In genomic region chr9:68769638-68770037, GRCm38 (mm10) we compare ENCODE assay signal across 25 mouse cellular contexts.
A peak's percentile ranks its signal among the peaks of the same experiment; 100 is the strongest.
DNase-seq lines count a peak whose midpoint lies in the region; ATAC-seq and TF ChIP-seq lines count a peak whose summit lies in the region.
"Had no signal": no experiment of that assay in that cellular context is flagged by ENCODE, and none has a peak within 500 bp of the region (broad histone marks: within the 10 kb centered on the region; RNA-seq: fewer than 3 reads in every experiment).

No protein-coding gene starts in this region.

- no peaks in the 10 kb centered on the region for H3K36me3 ChIP-seq in lung, embryonic 14.5 days (ENCODE audit: insufficient read depth)
- H3K36me3 ChIP-seq in stomach, postnatal 0 days (ENCODE audit: control insufficient read depth, insufficient read depth, low read length) = no peaks in the 10 kb centered on the region
- H3K36me3 ChIP-seq: embryonic facial prominence, embryonic 12.5 days; forebrain, embryonic 12.5 days; forebrain, embryonic 15.5 days; G1E; hindbrain, embryonic 12.5 days; hindbrain, embryonic 15.5 days had no signal

- TF ChIP-seq POLR2A in lung, adult 2 months (IDR thresholded peaks at IDR 0.05; ENCODE audit: borderline replicate concordance, extremely low read depth, low read depth, low read length) = no peak
- TF ChIP-seq POLR2A in brain, embryonic 14.5 days (IDR thresholded peaks at IDR 0.05; ENCODE audit: borderline replicate concordance, extremely low read depth, insufficient read depth, insufficient read length, poor library complexity, severe bottlenecking) = no peak

- no peaks in the 10 kb centered on the region for H3K4me1 ChIP-seq in lung, embryonic 14.5 days (ENCODE audit: insufficient read depth)
- H3K4me1 ChIP-seq in lung, adult 2 months (ENCODE audit: control insufficient read depth, insufficient read depth, low read length) = no peaks in the 10 kb centered on the region; the same call in 1 of the 2 replicates
- no peaks in the 10 kb centered on the region for H3K4me1 ChIP-seq in stomach, postnatal 0 days (replicated peaks; ENCODE audit: control insufficient read depth, insufficient read depth)
- H3K4me1 ChIP-seq: forebrain, embryonic 12.5 days; forebrain, embryonic 15.5 days had no signal

- peak overlapping the region; percentile 50 for H3K4me3 ChIP-seq in gastrocnemius, adult 2 months
- no peak overlapping the region for H3K4me3 ChIP-seq in lung, embryonic 14.5 days (ENCODE audit: low read depth, low read length)
- no peak overlapping the region for H3K4me3 ChIP-seq in lung, adult 2 months (replicated peaks; ENCODE audit: extremely low read depth, low read depth, low read length)
- no peak overlapping the region for H3K4me3 ChIP-seq in stomach, postnatal 0 days (ENCODE audit: low read depth, low read length)
- H3K4me3 ChIP-seq: embryonic facial prominence, embryonic 12.5 days; erythroblast, embryonic 14.5 days; forebrain, embryonic 12.5 days; forebrain, embryonic 15.5 days; hindbrain, embryonic 12.5 days; hindbrain, embryonic 15.5 days had no signal

- intact Hi-C loops in gastrocnemius, adult 2 months (cut with DNase I) = no loop called here

- DNase-seq in gastrocnemius, adult 2 months = no peak
- DNase-seq in gastrocnemius, postnatal 25 days = no peak
- peak; percentile 24 for DNase-seq in lung, embryonic 14.5 days
- no peak for DNase-seq in lung, adult 2 months
- peak; percentile 39 for DNase-seq in brain, embryonic 14.5 days (ENCODE audit: low read depth)
- DNase-seq in stomach, postnatal 0 days (ENCODE audit: low spot score) = peak; percentile 35
- DNase-seq in Muller cell, postnatal 12 days (ENCODE audit: inconsistent ontology term) = no peak
- DNase-seq: adrenal gland, adult 8-10 months; adrenal gland, postnatal 25 days; B cell, adult 2 months; cerebellum, adult 18-20 months; cerebellum, adult 9-10 months; cerebellum, postnatal 14 days; gastrocnemius, postnatal 10 days; heart, adult 11 months had no signal

- no peaks in the 10 kb centered on the region for H3K27me3 ChIP-seq in lung, embryonic 14.5 days (ENCODE audit: insufficient read depth, low read length)
- H3K27me3 ChIP-seq in stomach, postnatal 0 days (ENCODE audit: control insufficient read depth, insufficient read depth, low read length) = no peaks in the 10 kb centered on the region
- H3K27me3 ChIP-seq: CH12.LX; embryonic facial prominence, embryonic 12.5 days; forebrain, embryonic 12.5 days; forebrain, embryonic 15.5 days; hindbrain, embryonic 12.5 days; hindbrain, embryonic 15.5 days had no signal

- no peak overlapping the region for H3K4me2 ChIP-seq in lung, embryonic 14.5 days
- H3K4me2 ChIP-seq in stomach, postnatal 0 days (replicated peaks; ENCODE audit: low read depth) = no peak overlapping the region
- H3K4me2 ChIP-seq: embryonic facial prominence, embryonic 12.5 days; forebrain, embryonic 12.5 days; forebrain, embryonic 15.5 days; heart, embryonic 11.5 days; hindbrain, embryonic 12.5 days; hindbrain, embryonic 15.5 days had no signal

- 12% methylated on average over 1 of the region's 1 CpGs for WGBS in lung, embryonic 14.5 days
- 30% methylated on average over 1 of the region's 1 CpGs for WGBS in lung, adult 2 months
- WGBS in stomach, postnatal 0 days = 0% methylated on average over 1 of the region's 1 CpGs

- no peaks in the 10 kb centered on the region for H3K9me3 ChIP-seq in lung, embryonic 14.5 days (ENCODE audit: low read depth, low read length)
- no peaks in the 10 kb centered on the region for H3K9me3 ChIP-seq in stomach, postnatal 0 days (ENCODE audit: control insufficient read depth, low read length)
- H3K9me3 ChIP-seq: embryonic facial prominence, embryonic 12.5 days; forebrain, embryonic 12.5 days; forebrain, embryonic 15.5 days; hindbrain, embryonic 12.5 days; hindbrain, embryonic 15.5 days had no signal

- H3K9ac ChIP-seq in lung, embryonic 14.5 days = no peak overlapping the region
- no peak overlapping the region for H3K9ac ChIP-seq in stomach, postnatal 0 days (ENCODE audit: low read length)
- H3K9ac ChIP-seq: embryonic facial prominence, embryonic 12.5 days; forebrain, embryonic 12.5 days; forebrain, embryonic 15.5 days; hindbrain, embryonic 12.5 days; hindbrain, embryonic 15.5 days had no signal

- no peak for TF ChIP-seq CTCF in gastrocnemius, adult 2 months (IDR thresholded peaks at IDR 0.05)
- TF ChIP-seq CTCF in lung, embryonic 14.5 days (IDR thresholded peaks at IDR 0.05; ENCODE audit: low read depth) = no peak
- TF ChIP-seq CTCF in lung, adult 2 months (IDR thresholded peaks at IDR 0.05; ENCODE audit: insufficient read depth, low read length) = no peak
- TF ChIP-seq CTCF in brain, embryonic 14.5 days (IDR thresholded peaks at IDR 0.05; ENCODE audit: borderline replicate concordance, extremely low read depth, insufficient read depth, insufficient read length) = no peak
- TF ChIP-seq CTCF in stomach, postnatal 0 days (IDR thresholded peaks at IDR 0.05; ENCODE audit: low read depth) = no peak

- no peak for TF ChIP-seq EP300 in stomach, postnatal 0 days (optimal IDR thresholded peaks at IDR 0.05)

- no peak for ATAC-seq in lung, embryonic 14.5 days (ENCODE audit: insufficient read depth)
- no peak for ATAC-seq in stomach, postnatal 0 days (ENCODE audit: low FRiP score, low TSS enrichment)
- ATAC-seq: activated CD4-positive, CD25-positive, alpha-beta regulatory T cell, adult 4 months; forebrain, embryonic 15.5 days had no signal

- H3K27ac ChIP-seq in gastrocnemius, adult 2 months = peak overlapping the region; percentile 79
- H3K27ac ChIP-seq in lung, embryonic 14.5 days (ENCODE audit: low read depth) = no peak overlapping the region
- H3K27ac ChIP-seq in stomach, postnatal 0 days (replicated peaks) = no peak overlapping the region
- H3K27ac ChIP-seq: embryonic facial prominence, embryonic 12.5 days; forebrain, embryonic 12.5 days; forebrain, embryonic 15.5 days; hindbrain, embryonic 12.5 days; hindbrain, embryonic 15.5 days had no signal

Comparison
In these comparisons a context has a peak if more than half of its experiments do, and no peak if none do; other contexts are left out.
1. DNase-seq: peak in lung, embryonic 14.5 days (single experiment), brain, embryonic 14.5 days (single experiment) and stomach, postnatal 0 days (single experiment); none in gastrocnemius, adult 2 months (single experiment), gastrocnemius, postnatal 25 days (single experiment), lung, adult 2 months (single experiment) and Muller cell, postnatal 12 days (single experiment).